Mouse (Mus musculus): ENCODE measurements around the gene Rps27rt. TPM values are rescaled to one million over a fixed set of nuclear protein-coding genes. Genes with fewer than 3 reads are reported as not detected.
"Not testable (repeated sequence)": the region's sequence is repeated elsewhere in the genome, so short reads cannot be mapped to it uniquely, and the experiment has no call there.

The Rps27rt gene
- polyA plus RNA-seq, 1 experiment: 36.9 TPM

DNA sequence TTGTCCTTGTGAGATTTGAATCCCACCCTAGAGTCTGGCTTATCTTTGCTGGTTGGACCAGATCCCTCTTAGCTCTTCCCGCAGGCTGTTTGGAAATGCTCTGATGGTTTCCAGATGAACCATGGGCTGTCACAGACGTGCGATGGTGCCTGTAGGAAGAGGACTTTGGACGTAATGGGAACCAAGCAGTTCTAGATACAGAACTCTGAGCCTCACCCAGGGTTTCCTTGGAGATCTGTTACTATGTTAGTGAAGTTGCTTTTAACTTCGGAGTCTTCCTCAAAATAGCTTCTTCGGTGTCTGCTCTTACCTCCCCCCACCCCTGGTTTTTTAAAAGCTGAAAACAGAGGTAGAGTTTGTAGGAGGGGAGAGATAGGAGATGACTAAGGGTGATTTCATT, 2.6 kb downstream of the Rps27rt start:
- TF ChIP-seq POLR2A (IDR thresholded peaks at IDR 0.05; ENCODE audit: borderline replicate concordance, extremely low read depth, insufficient read depth, insufficient read length, poor library complexity, severe bottlenecking) (no peak), CTCF (IDR thresholded peaks at IDR 0.05; ENCODE audit: borderline replicate concordance, extremely low read depth, insufficient read depth, insufficient read length) (no peak)

DNA sequence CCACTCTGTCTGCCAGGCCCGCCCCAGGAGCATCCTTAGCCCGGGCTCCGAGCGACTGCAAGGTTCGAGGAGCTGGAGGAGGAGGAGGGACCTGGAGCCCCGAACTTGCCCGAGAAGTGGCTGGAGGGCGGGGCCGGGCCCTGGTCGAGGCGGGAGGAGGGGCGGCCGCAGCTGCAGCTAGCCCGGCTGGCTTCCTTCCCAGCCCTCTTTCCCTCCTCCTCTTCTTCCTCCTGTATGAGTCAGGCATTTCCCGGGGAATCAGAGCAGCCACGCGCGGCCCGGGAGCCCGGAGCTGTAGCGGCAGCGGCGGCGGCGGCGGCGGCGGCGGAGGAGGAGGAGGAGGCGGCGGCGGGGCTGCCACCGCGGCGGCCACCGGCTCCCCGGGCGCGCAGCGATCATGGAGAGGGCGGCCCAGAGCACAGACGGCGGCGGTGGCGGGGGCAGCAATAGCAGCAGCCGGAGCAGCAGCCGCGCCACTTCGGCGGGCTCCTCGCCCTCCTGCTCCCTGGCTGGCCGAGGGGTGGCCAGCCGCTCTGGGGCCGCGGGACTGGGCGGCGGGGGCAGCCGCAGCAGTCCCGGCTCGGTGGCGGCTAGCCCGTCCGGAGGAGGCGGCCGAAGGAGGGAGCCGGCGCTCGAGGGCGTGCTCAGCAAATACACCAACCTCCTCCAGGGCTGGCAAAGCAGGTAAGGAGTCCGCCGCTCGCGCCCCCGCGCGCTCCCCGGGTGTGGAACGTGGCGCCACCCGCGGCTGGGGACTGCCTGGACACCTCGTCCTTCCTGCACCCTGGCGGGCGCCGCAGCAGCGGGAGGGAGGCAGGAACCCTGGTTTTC, 4.0 kb downstream of the Rps27rt start, which contains the start of gene Osbpl10:
Osbpl10 (plus strand) TSS at position 289 of the 831 bp plus-strand sequence.
- DNase-seq (ENCODE audit: low read depth): peak; percentile 89
- TF ChIP-seq CTCF (IDR thresholded peaks at IDR 0.05; ENCODE audit: borderline replicate concordance, extremely low read depth, insufficient read depth, insufficient read length) (no peak), POLR2A (IDR thresholded peaks at IDR 0.05; ENCODE audit: borderline replicate concordance, extremely low read depth, insufficient read depth, insufficient read length, poor library complexity, severe bottlenecking) (peak; percentile 14; the same call in 1 of the 2 replicates)

More for the DNA sequence above, 2.6 kb downstream of the Rps27rt start:
- DNase-seq (ENCODE audit: low read depth): no peak

- TF ChIP-seq POLR2A (IDR thresholded peaks at IDR 0.05; ENCODE audit: borderline replicate concordance, extremely low read depth, insufficient read depth, insufficient read length, poor library complexity, severe bottlenecking) (no peak), CTCF (IDR thresholded peaks at IDR 0.05; ENCODE audit: borderline replicate concordance, extremely low read depth, insufficient read depth, insufficient read length) (no peak)
- DNase-seq (ENCODE audit: low read depth): peak; percentile 37
Observed at GRCm38 (mm10) chr9:114977461-114978280, 4.9 kb downstream of the Rps27rt start.

DNA sequence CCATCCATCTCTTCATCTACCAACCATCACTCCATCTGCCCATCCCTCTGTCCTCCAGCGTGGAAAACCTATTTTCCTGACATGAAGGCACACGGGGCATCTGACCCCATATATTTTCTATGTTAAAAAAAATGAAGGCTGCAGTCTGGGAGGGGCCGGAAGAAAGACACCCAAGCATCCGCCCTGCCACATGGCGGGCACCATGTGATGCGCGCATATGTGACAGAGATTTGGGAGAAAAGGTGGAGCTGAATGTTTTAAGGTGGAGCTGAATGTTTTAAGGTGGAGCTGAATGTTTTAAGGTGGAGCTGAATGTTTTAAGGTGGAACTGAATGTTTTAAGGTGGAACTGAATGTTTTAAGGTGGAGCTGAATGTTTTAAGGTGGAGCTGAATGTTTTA, 16.3 kb downstream of the Rps27rt start:
- DNase-seq (ENCODE audit: low read depth): not testable (repeated sequence)

DNA sequence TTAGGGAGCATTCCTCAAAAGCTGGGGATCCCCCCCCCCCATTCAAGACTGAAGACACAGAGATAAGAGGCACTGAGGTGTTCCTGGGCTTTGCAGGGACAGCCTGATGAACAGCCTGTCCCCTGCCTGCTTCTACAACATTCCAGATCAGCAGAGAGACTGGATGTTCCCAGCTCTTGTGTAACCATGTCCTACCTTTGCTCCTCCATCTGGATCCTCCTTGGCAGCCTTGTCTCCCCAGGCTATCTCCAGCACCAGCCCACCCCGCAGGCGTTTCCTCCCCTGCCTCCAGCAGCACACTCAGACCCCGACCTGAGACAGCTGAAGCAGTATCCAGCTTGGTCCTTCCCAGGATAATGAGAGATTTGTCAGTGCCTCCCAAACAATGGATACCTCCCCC, 18.4 kb downstream of the Rps27rt start:
- TF ChIP-seq POLR2A (IDR thresholded peaks at IDR 0.05; ENCODE audit: borderline replicate concordance, extremely low read depth, insufficient read depth, insufficient read length, poor library complexity, severe bottlenecking) (no peak), CTCF (IDR thresholded peaks at IDR 0.05; ENCODE audit: borderline replicate concordance, extremely low read depth, insufficient read depth, insufficient read length) (no peak)
- DNase-seq (ENCODE audit: low read depth): no peak

DNA sequence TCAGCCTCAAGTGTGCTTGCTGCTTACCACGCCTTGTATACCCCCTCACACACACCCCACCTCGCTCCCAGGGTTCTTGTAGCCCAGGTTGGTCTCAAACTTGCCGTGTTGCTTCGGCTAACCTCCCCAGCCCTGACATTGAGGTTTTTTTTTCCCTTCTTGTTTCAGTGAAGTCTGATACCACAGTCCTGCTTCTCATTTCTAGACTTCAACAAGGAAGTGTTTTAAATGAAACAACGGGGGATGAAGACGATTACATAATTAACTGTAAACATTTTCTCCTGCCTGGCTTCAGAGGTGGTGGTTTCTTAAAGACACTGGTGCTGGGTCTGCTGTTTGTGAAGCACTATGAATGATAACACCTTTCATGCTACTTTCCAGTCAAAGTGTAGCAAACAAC, 21.7 kb downstream of the Rps27rt start:
- DNase-seq (ENCODE audit: low read depth): no peak
- TF ChIP-seq CTCF (IDR thresholded peaks at IDR 0.05; ENCODE audit: borderline replicate concordance, extremely low read depth, insufficient read depth, insufficient read length): no peak
- no peak for TF ChIP-seq POLR2A (IDR thresholded peaks at IDR 0.05; ENCODE audit: borderline replicate concordance, extremely low read depth, insufficient read depth, insufficient read length, poor library complexity, severe bottlenecking)

GRCm38 (mm10) chr9:114960043-114960789, 22.3 kb downstream of the Rps27rt start:
- TF ChIP-seq CTCF (IDR thresholded peaks at IDR 0.05; ENCODE audit: borderline replicate concordance, extremely low read depth, insufficient read depth, insufficient read length): no peak
- no peak for TF ChIP-seq POLR2A (IDR thresholded peaks at IDR 0.05; ENCODE audit: borderline replicate concordance, extremely low read depth, insufficient read depth, insufficient read length, poor library complexity, severe bottlenecking)
- no peak for DNase-seq (ENCODE audit: low read depth)

DNA sequence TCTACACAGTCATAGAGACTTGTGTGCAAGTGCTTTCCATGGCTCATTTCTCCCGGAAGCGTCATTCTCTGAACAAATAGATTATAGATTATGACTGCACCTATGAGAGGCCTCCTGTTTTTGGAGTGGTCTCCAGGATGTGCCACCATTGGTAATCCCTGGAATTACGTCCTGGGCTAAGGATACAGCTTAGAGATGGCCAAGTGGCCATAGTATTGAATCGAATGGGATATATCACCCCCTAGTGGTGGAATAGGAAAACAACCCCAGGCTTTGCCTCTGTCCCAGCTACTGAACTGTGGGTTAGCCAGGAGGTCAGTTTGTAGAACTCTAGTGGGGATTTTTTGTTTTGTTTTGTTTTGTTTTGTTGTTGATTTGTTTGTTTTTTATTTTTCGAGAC, 25.6 kb downstream of the Rps27rt start:
- TF ChIP-seq CTCF (IDR thresholded peaks at IDR 0.05; ENCODE audit: borderline replicate concordance, extremely low read depth, insufficient read depth, insufficient read length) (peak; percentile 69; the same call in 1 of the 2 replicates), POLR2A (IDR thresholded peaks at IDR 0.05; ENCODE audit: borderline replicate concordance, extremely low read depth, insufficient read depth, insufficient read length, poor library complexity, severe bottlenecking) (no peak)
- DNase-seq (ENCODE audit: low read depth): peak; percentile 53

- no peak for DNase-seq (ENCODE audit: low read depth)
- TF ChIP-seq POLR2A (IDR thresholded peaks at IDR 0.05; ENCODE audit: borderline replicate concordance, extremely low read depth, insufficient read depth, insufficient read length, poor library complexity, severe bottlenecking) (no peak), CTCF (IDR thresholded peaks at IDR 0.05; ENCODE audit: borderline replicate concordance, extremely low read depth, insufficient read depth, insufficient read length) (no peak)
Observed at GRCm38 (mm10) chr9:114955340-114955739, 27.2 kb downstream of the Rps27rt start.

DNA sequence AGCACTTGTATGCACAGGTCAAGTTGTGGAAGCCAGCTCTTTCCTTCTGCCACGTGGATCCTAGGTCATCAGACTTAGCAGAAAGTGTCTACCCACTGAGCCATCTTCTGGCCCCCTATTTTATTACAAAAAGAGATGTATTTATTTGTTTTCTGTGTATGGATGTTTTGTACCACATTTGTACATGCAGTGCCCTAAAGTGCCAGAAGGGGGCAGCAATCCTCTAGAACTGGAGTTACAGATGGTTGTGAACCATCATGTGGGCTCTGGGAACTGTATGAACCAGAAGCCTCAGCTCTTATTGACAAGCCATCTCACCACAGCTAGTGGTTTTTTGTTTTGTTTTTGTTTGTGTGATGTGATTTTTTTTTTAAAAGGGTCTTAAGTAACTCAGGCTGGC, 29.7 kb downstream of the Rps27rt start:
- no peak for DNase-seq (ENCODE audit: low read depth)
- TF ChIP-seq CTCF (IDR thresholded peaks at IDR 0.05; ENCODE audit: borderline replicate concordance, extremely low read depth, insufficient read depth, insufficient read length) (peak; percentile 34; the same call in 1 of the 2 replicates), POLR2A (IDR thresholded peaks at IDR 0.05; ENCODE audit: borderline replicate concordance, extremely low read depth, insufficient read depth, insufficient read length, poor library complexity, severe bottlenecking) (no peak)

DNA sequence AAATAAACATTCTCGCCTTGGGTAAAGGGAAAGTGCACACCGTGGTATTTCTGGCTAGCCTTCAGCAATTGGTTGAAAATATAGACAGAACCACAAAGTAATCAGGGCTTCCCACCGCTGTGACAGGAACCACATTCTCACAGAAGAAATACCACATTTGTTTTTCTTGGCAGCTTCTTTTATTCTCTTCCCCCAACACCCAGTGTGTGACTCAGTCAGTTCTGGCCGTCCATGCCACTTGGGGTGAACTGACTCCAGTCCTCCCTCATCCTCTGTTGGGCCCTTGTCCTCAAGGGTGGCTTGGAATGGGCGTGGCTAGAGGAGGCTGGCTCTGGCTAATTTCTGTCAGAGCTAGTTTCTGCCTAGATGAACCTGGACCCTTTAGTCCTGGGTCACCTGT, 34.1 kb downstream of the Rps27rt start:
- DNase-seq (ENCODE audit: low read depth): no peak
- TF ChIP-seq POLR2A (IDR thresholded peaks at IDR 0.05; ENCODE audit: borderline replicate concordance, extremely low read depth, insufficient read depth, insufficient read length, poor library complexity, severe bottlenecking) (no peak), CTCF (IDR thresholded peaks at IDR 0.05; ENCODE audit: borderline replicate concordance, extremely low read depth, insufficient read depth, insufficient read length) (no peak)
